Mouse (Mus musculus) frontal cortex, postnatal 36 days (tissue): ENCODE measurements around the gene Haspin.

Experiments used
- DNase-seq, 2 experiments: peaks; one replicate each; pipeline ENCODE4 v3.0.0; 2022; ENCODE audit warnings: low spot score in 2 of 2

Gene Haspin

DNA sequence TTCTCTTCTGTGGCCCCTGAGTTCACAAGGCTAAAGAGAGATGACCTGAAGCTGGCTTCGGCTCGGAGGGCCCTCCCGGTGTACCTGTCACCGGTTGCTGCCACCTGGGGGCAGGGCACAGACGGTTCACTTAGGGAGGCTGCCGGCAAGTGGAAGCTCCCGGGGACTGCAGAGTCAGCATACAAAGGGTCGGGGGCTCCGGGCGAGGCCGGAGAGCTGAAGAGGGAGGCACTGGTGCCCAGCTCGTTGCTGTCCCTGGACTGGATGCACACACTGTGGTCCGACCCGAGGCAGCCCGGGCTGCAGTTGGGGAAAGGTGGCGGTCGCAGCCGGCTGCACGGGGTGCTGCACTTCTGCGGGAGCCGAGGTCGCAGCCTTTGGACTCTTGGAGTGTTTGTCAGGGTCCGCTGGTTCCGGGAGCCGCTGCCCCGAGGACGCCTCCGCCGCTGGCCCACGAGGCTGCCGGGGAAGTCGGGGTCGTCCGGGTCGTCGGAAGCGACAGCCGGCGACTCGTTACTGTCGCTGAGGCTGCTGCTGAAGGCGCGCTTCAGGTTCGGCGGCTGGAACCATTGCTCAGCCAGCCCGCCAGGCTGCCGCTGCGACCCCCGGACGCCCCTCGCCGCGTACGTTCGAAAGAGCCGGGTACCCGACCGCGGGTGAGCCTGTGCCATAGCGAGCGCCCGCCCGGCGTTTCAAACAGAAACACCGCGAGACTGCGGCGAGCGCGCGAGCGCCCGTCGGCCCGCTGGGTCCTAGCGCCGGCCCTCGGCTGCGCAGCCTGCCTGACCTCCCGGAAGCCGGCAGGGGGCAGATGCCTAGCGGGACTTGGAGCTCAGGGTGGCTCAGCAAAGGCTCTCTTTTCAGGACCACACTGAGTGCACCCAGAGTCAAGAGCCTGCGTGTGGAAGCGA lies at the start of gene Haspin:
Gene Haspin, minus strand, starts transcription at position 704 of the 911 bp plus-strand sequence.
- DNase-seq, result peak; percentile 83 to 89

DNA sequence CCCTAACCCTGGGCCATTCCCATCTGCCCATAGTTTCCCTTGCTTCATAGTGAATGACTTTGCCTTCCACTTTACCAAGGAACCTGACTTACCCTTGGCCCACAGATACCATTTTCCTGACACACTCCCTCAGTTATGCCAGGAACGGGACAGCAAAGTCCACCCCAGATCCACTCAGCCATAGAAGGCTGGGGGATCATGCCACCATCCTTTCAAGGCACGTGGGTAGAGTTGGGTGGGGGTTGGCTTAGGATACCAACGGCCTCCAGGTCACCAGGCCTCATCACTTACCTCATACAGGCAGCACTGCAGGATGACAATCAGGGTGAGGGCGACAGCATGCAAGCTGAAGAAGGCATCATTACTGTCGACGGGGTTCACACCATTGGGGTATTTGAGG lies 49.1 kb upstream of the Haspin start:
- no peak for DNase-seq

- DNase-seq, result no peak
These were observed 48.0 kb upstream of the Haspin start for GRCm38 (mm10) chr11:73185872-73186615.

- no peak for DNase-seq
These were observed 39.8 kb upstream of the Haspin start for GRCm38 (mm10) chr11:73177895-73178294.

- no peak for DNase-seq
These were observed 39.4 kb upstream of the Haspin start for GRCm38 (mm10) chr11:73177509-73177875.

DNA sequence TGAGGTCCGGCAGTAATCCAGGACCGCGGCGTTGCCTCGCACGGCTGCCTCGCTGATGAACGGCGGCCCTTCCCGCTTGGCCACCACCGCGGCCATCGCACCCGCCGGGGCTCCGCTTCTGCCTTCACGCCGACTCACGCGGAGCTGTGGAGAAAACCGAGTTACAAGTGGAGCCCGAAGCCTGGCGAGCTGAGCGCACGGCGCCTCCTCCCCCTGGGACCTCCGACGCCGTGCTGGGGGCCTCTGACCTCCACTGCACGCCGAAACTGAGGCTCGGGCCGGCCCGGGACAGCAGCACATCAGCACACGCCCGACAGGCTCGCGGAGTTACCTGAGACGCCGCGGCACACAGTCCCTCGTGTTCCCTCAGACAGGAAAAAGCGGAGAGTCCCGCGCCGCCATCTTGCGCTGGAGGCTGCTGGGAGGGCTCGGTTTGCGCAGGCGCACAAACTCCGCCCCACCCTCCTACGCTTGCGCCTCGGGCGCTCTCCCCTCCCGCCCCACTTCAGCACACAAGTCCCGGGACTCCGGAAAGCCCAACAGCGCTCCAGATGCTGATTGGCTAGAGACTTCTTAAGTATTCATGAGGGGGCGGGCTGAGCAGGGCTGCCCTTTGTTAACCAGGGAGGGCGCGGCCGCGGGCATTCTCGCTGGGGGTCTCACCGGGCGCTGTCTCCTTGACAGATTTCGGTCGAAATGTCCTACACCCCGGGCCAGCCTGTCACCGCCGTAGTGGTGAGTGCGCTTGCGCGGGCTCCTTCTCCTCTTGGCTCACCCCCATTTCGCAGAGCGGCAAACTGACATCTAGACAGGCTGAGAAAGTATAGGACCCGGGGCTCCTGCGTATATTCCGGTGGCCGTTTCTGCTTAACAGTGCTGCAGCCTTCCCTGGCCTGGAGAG lies 38.8 kb upstream of the Haspin start, which contains the start of the genes Emc6 and Tax1bp3:
Gene Emc6, minus strand, starts transcription at position 430 of the 901 bp plus-strand sequence.
Gene Tax1bp3, plus strand, starts transcription at position 476 of the 901 bp plus-strand sequence.
- peak; percentile 92 to 93 for DNase-seq

DNA sequence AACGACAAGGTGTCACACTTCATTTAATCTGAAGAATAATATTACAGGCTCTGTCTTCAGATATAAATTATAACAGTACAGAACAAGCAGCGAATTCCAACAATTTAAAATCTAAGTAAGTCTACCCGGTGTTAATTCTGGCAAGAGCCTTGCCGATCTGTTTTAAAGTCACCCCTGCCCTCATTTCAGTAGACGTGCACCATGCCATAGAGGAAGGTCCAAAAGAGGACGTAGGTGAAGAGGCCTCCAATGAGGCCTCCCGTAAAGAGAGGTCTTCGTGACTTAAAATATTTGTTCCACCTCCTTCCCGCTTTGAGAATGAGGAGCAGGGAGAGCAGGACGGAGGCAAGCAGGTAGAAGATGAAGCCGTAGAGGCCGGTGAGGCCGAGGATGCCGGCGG lies 38.1 kb upstream of the Haspin start:
- no peak for DNase-seq

GRCm38 (mm10) chr11:73175612-73176011 lies 37.5 kb upstream of the Haspin start:
- DNase-seq, result no peak

GRCm38 (mm10) chr11:73172186-73172585 lies 34.1 kb upstream of the Haspin start:
- DNase-seq, result no peak

- peak; percentile 36 to 64 for DNase-seq
These were observed 31.1 kb upstream of the Haspin start for GRCm38 (mm10) chr11:73169231-73169630.

GRCm38 (mm10) chr11:73168576-73168975 lies 30.5 kb upstream of the Haspin start:
- no peak for DNase-seq

DNA sequence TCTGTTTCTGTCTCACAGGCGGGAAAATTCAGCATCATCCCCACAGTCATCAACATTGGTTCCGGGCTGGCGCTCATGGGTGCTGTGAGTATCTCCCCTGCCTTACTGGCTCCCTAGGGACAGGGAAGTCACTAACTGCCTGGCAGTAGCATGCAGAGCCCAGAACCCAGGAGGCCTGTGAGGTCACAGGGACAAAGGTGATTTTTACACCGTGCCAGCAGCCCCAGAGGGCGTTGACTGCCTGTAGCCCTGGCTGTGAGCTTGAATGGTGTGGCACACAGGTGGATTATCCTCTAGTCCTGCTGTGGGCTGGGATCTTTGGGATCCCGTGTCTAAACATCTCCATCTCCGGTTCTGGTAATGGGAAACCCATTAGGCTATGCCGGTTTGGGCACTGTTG lies 30.0 kb upstream of the Haspin start:
- no peak for DNase-seq

DNA sequence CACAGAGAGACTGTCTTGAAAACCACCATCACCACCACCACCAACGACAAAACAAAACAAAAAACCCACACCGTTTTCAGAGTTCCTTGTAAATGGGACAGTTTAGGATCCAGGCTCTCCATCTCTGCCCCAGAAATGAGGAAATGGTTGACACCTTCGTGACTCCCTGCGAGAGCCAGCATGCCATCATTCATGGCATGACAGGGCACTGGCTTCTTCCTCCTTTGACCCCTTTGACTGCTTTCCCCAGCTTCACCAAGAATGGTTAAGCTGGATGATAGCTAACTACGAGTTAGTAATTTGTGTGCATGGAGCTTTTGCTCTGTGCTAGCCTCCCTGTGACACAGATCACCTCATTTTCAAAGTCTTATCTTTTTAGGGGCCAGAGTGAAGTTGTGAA lies 24.2 kb upstream of the Haspin start:
- DNase-seq, result no peak

- no peak for DNase-seq
These were observed 23.5 kb upstream of the Haspin start for GRCm38 (mm10) chr11:73161616-73162015.

- DNase-seq, result no peak
These were observed 22.7 kb upstream of the Haspin start for GRCm38 (mm10) chr11:73160811-73161200.

- DNase-seq, result no peak
These were observed 22.1 kb upstream of the Haspin start, which contains the start of gene P2rx5 for GRCm38 (mm10) chr11:73159957-73160810. Gene P2rx5 (plus strand): TSS chr11:73160421.

DNA sequence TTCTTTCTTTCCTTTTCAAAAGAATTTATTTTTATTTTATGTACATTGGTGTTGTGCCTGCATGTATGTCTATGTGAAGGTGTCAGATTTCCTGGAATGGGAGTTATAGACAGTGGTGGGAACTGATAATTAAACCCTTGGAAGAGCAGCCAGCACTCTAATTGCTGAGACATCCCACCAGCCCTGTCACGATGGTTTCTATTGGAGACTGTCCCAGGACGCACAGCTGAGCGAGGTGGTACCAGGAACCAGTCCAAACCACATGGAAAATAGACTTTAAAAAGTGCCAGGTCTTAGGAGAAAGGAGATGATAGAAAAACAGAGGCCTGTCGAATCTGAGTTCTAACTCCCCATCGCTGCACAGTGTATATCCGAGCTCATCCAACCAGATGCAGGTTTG lies 17.0 kb upstream of the Haspin start:
- DNase-seq, result no peak

DNA sequence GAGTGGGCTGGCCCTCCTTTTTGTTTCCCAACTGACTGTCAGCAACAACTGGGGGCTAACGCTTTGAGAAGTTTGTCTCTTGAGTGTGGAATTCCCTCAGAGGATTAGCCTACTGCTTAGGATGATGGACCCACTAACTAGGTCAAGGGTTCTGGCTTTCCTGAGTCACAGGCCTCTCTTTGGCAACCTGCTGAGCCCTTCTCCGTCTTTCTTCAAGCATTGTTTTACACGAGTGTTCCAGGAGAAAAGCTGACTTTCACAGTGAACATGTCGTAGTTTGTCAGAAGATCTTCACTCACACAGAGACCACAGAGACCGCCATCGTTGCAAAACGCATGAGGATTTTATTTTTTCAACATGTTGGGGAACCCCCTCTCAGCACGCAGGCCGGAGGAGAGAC lies 10.1 kb upstream of the Haspin start:
- no peak for DNase-seq

GRCm38 (mm10) chr11:73146975-73147365 lies 8.9 kb upstream of the Haspin start:
- no peak for DNase-seq
